Mouse (Mus musculus) liver, adult 2 months (tissue): ENCODE data around the gene Rnf144b. TPM values are rescaled to one million over a fixed set of nuclear protein-coding genes. Genes with fewer than 3 reads are reported as not detected.

ENCODE experiments used
- DNase-seq: peaks from one replicate; pipeline ENCODE4 v3.0.0-alpha.2; 2011; ENCODE audit warnings: low read depth, low spot score; ENCODE audit errors: extremely low read depth
- H3K27ac ChIP-seq: fragments of 200-500 bp; replicated peaks from 2 replicates; pipeline ENCODE4 v1.5.1; 2012; ENCODE audit warnings: low read depth, mild to moderate bottlenecking, control low read depth, inconsistent platforms, low read length; ENCODE audit not compliant: insufficient read depth
- H3K27me3 ChIP-seq: fragments of 200-500 bp; 2 replicates; pipeline ENCODE4 v1.6.1; 2012; ENCODE audit warnings: mild to moderate bottlenecking, moderate library complexity, low read length, inconsistent platforms; ENCODE audit not compliant: control insufficient read depth, insufficient read depth
- H3K36me3 ChIP-seq: fragments of 200-500 bp; 2 replicates; pipeline ENCODE4 v1.6.1; 2012; ENCODE audit warnings: low read length, inconsistent platforms; ENCODE audit not compliant: control insufficient read depth, insufficient read depth
- H3K4me1 ChIP-seq: fragments of 200-500 bp; 2 replicates; pipeline ENCODE4 v1.6.1; 2011; ENCODE audit warnings: low read length; ENCODE audit not compliant: control insufficient read depth, insufficient read depth
- H3K4me3 ChIP-seq: fragments of 200-500 bp; 2 replicates; pipeline ENCODE4 v1.5.1; 2011; ENCODE audit warnings: low read depth, mild to moderate bottlenecking, control low read depth, low read length, moderate library complexity; ENCODE audit not compliant: insufficient read depth
- H3K79me2 ChIP-seq: fragments of 200-500 bp; 2 replicates; pipeline ENCODE4 v1.6.1; 2012; ENCODE audit warnings: inconsistent platforms, mild to moderate bottlenecking, low read length, moderate library complexity; ENCODE audit not compliant: control insufficient read depth, insufficient read depth
- H3K9ac ChIP-seq: fragments of 200-500 bp; 2 replicates; pipeline ENCODE4 v1.6.1; 2012; ENCODE audit warnings: low read depth, mild to moderate bottlenecking, control low read depth, inconsistent platforms, low read length
- CTCF ChIP-seq: fragments of 200-500 bp; IDR thresholded peaks from 2 replicates; pipeline ENCODE4 v1.5.1; 2011; ENCODE audit warnings: low read depth, low read length, control low read depth
- POLR2A ChIP-seq: fragments of 200-500 bp; IDR thresholded peaks from 2 replicates; pipeline ENCODE4 v1.6.1; 2011; ENCODE audit warnings: low read length, control low read depth; ENCODE audit not compliant: insufficient read depth; ENCODE audit errors: extremely low read depth
- WGBS: fragments of 180-500 bp; shearing (Covaris S2); methylation state at CpG from one replicate; pipeline ENCODE4 v1.1.7; 2018; 5-methylcytosine and 5-hydroxymethylcytosine counted together
- polyA plus RNA-seq: library from polyadenylated mRNA; depleted of rRNA; stranded (reverse); fragments of >200 nt; gene quantifications from 2 replicates; pipeline ENCODE4 v1.2.3, GENCODE M21; 2012
- total RNA-seq: library from RNA; depleted of rRNA; stranded (reverse); fragments of >200 nt; gene quantifications from 2 replicates; pipeline ENCODE4 v1.2.3, GENCODE M21; 2014

The Rnf144b gene
- total and polyA plus RNA-seq, 2 experiments, result 18.8 to 19.4 TPM

DNA sequence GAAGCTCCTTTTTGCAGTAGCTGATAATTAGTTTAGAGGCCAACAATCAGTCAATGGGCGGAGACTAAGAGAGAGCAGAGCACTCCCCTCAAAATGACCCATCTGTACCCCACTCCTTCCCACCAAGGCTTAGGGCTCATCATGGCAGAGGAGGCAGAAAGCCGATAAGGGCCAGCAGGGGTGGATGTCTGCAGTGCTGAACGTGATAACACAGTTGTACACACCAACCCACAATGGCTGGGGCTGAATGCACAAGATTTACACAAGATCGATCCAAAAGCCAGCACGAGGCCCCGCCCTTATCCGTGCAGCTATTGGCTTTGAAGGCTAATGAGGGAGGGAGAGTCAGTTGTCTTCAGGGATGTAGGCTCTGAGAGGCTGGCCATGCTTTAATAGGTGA lies 58.3 kb downstream of the Rnf144b start:
- peaks cover 18% of the 10 kb centered on the region for H3K4me1 ChIP-seq
- DNase-seq, result no peak
- no peaks in the 10 kb centered on the region; the same call in 1 of the 2 replicates for H3K79me2 ChIP-seq
- 77% methylated on average over 7 of the region's 7 CpGs for WGBS
- TF ChIP-seq CTCF (no peak), POLR2A (no peak)
- H3K27me3 ChIP-seq, result no peaks in the 10 kb centered on the region
- no peak overlapping the region for H3K4me3 ChIP-seq
- H3K36me3 ChIP-seq, result no peaks in the 10 kb centered on the region
- no peak overlapping the region for H3K27ac ChIP-seq
- H3K9ac ChIP-seq, result no peak overlapping the region

DNA sequence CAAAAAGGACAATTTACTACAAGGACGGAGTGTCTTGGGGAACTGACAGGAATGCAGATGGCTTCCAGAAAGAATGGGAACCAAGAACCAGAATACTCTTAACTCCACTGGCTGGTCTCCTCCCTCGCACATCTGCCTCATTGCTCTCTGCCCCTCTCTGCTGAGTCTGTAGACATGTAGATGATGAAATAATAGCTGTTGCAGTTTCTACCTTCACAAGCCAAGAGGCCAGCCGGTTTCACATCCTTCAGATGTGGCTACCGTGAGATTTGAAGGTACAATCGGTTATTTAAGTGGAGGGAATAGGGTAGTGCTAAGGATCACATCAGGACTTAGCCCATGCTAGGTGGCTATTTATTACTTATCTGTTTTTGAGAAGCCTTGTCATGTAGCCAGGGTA lies 59.9 kb downstream of the Rnf144b start:
- Histone ChIP-seq H3K4me1 (peaks cover 18% of the 10 kb centered on the region), H3K27me3 (no peaks in the 10 kb centered on the region), H3K36me3 (no peaks in the 10 kb centered on the region), H3K4me3 (no peak overlapping the region), H3K27ac (peak overlapping the region; percentile 72), H3K9ac (no peak overlapping the region), H3K79me2 (0 out of 2 replicates have a peak, but pooled peaks cover 4% of the 10 kb centered on the region)
- no peak for TF ChIP-seq CTCF
- TF ChIP-seq POLR2A, result no peak
- 33% methylated on average over 5 of the region's 5 CpGs for WGBS
- DNase-seq, result no peak

- H3K4me3 ChIP-seq, result no peak overlapping the region
- H3K27me3 ChIP-seq, result no peaks in the 10 kb centered on the region
- peak overlapping the region; percentile 48 for H3K9ac ChIP-seq
- H3K4me1 ChIP-seq, result peaks cover 20% of the 10 kb centered on the region
- H3K27ac ChIP-seq, result peak overlapping the region; percentile 94
- no peak for TF ChIP-seq POLR2A
- TF ChIP-seq CTCF, result no peak
- WGBS, result 28% methylated on average over 9 of the region's 9 CpGs
- DNase-seq, result peak; percentile 94
- H3K79me2 ChIP-seq, result 0 out of 2 replicates have a peak, but pooled peaks cover 4% of the 10 kb centered on the region
- no peaks in the 10 kb centered on the region for H3K36me3 ChIP-seq
Observed at GRCm38 (mm10) chr13:47183033-47183730, 60.7 kb downstream of the Rnf144b start.

DNA sequence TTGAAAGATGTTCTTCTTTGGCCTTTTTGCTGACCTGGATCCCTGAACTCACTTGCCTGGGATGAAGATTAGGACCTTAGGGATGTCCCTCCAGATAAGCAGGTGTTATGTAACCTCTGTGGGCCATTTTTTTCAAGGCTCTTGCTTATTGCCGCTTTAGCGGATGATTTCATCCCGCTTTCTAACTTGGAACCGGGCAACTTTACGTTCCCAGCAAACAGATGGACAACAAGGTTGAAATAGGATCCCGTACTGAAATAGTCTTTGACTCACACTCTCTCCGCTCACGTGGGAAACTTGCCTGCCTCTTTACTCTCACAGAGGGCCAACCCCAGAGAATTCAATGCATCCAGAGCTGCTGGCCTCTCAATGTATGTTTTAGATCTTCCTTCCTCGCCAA lies 61.3 kb downstream of the Rnf144b start:
- DNase-seq, result peak; percentile 86
- Histone ChIP-seq H3K9ac (peak overlapping the region; percentile 48), H3K4me1 (peaks cover 22% of the 10 kb centered on the region), H3K4me3 (no peak overlapping the region), H3K79me2 (0 out of 2 replicates have a peak, but pooled peaks cover 4% of the 10 kb centered on the region), H3K27me3 (no peaks in the 10 kb centered on the region), H3K27ac (peak overlapping the region; percentile 94), H3K36me3 (no peaks in the 10 kb centered on the region)
- 34% methylated on average over 9 of the region's 9 CpGs for WGBS
- no peak for TF ChIP-seq POLR2A
- no peak for TF ChIP-seq CTCF

- H3K36me3 ChIP-seq, result no peaks in the 10 kb centered on the region
- H3K4me3 ChIP-seq, result no peak overlapping the region
- H3K27me3 ChIP-seq, result no peaks in the 10 kb centered on the region
- 0 out of 2 replicates have a peak, but pooled peaks cover 4% of the 10 kb centered on the region for H3K79me2 ChIP-seq
- 0 out of 2 replicates have a peak overlapping the region, but pooled peaks have one; percentile 19 for H3K27ac ChIP-seq
- TF ChIP-seq CTCF (no peak), POLR2A (no peak)
- peaks cover 17% of the 10 kb centered on the region for H3K4me1 ChIP-seq
- peak; percentile 69 for DNase-seq
- 50% methylated on average over 4 of the region's 4 CpGs for WGBS
- no peak overlapping the region for H3K9ac ChIP-seq
Observed at GRCm38 (mm10) chr13:47187836-47188235, 65.4 kb downstream of the Rnf144b start.

GRCm38 (mm10) chr13:47189971-47190370 lies 67.5 kb downstream of the Rnf144b start:
- 0 out of 2 replicates have a peak, but pooled peaks cover 4% of the 10 kb centered on the region for H3K79me2 ChIP-seq
- no peak for DNase-seq
- H3K4me3 ChIP-seq, result no peak overlapping the region
- no peaks in the 10 kb centered on the region for H3K36me3 ChIP-seq
- no peaks in the 10 kb centered on the region for H3K27me3 ChIP-seq
- 87% methylated on average over 7 of the region's 7 CpGs for WGBS
- H3K27ac ChIP-seq, result no peak overlapping the region
- H3K4me1 ChIP-seq, result peaks cover 10% of the 10 kb centered on the region
- no peak overlapping the region for H3K9ac ChIP-seq
- TF ChIP-seq POLR2A (no peak), CTCF (no peak)
